Mouse (Mus musculus): ENCODE measurements around the gene Eva1b. TPM values are rescaled to one million over a fixed set of nuclear protein-coding genes. Genes with fewer than 3 reads are reported as not detected.

Gene Eva1b
- total RNA-seq (2014; rRNA removed) = 24.9 and 25.6 TPM in 2 replicates
- 11.6 and 12.3 TPM in 2 replicates for polyA plus RNA-seq (2015; fragmentation: Nextera tagmentation; extraction: Ambion mirVana)

GRCm38 (mm10) chr4:126147533-126148160 is at the start of gene Eva1b:
Gene Eva1b (plus strand): TSS chr4:126147744.
- ATAC-seq = peak; percentile 25; the same call in 1 of the 2 replicates
- Histone ChIP-seq H3K4me1 (ENCODE audit: insufficient read depth, low read length) (peaks cover 3% of the 10 kb centered on the region; the same call in 1 of the 2 replicates), H3K36me3 (ENCODE audit: insufficient read depth, low read length) (no peaks in the 10 kb centered on the region)

GRCm38 (mm10) chr4:126099365-126099764 is 48.2 kb upstream of the Eva1b start:
- ATAC-seq (no peak), DNase-seq (ENCODE audit: low spot score) (no peak)
- 90% methylated on average over 3 of the region's 3 CpGs for WGBS
- TF ChIP-seq CTCF (IDR thresholded peaks at IDR 0.05; ENCODE audit: low read depth) = no peak
- Histone ChIP-seq H3K4me1 (ENCODE audit: insufficient read depth, low read length) (peaks cover 16% of the 10 kb centered on the region), H3K9ac (replicated peaks; ENCODE audit: low read length) (no peak overlapping the region), H3K27ac (no peak overlapping the region), H3K4me2 (ENCODE audit: low read depth, low read length) (no peak overlapping the region), H3K27me3 (ENCODE audit: insufficient read depth, low read length) (no peaks in the 10 kb centered on the region), H3K9me3 (ENCODE audit: low read length) (no peaks in the 10 kb centered on the region), H3K36me3 (ENCODE audit: insufficient read depth, low read length) (no peaks in the 10 kb centered on the region; the same call in 1 of the 2 replicates), H3K4me3 (ENCODE audit: low read length) (no peak overlapping the region)

More at GRCm38 (mm10) chr4:126147533-126148160, at the start of gene Eva1b:
- 4% methylated on average over 24 of the region's 24 CpGs for WGBS
- H3K27me3 ChIP-seq (ENCODE audit: insufficient read depth, low read length) = no peaks in the 10 kb centered on the region
- peak within 1 kb of the TSS; percentile 13; the same call in 1 of the 2 replicates for H3K27ac ChIP-seq
- peak within 1 kb of the TSS; percentile 57 for H3K4me2 ChIP-seq (ENCODE audit: low read depth, low read length)
- no peaks in the 10 kb centered on the region for H3K9me3 ChIP-seq (ENCODE audit: low read length)
- peak; percentile 38 for DNase-seq (ENCODE audit: low spot score)
- H3K4me3 ChIP-seq (ENCODE audit: low read length) = peak within 1 kb of the TSS; percentile 42
- TF ChIP-seq CTCF (IDR thresholded peaks at IDR 0.05; ENCODE audit: low read depth) = no peak
- H3K9ac ChIP-seq (replicated peaks; ENCODE audit: low read length) = peak within 1 kb of the TSS; percentile 50

GRCm38 (mm10) chr4:126100764-126101163 is 46.8 kb upstream of the Eva1b start:
- peaks cover 26% of the 10 kb centered on the region for H3K4me1 ChIP-seq (ENCODE audit: insufficient read depth, low read length)
- no peak overlapping the region for H3K4me2 ChIP-seq (ENCODE audit: low read depth, low read length)
- H3K27ac ChIP-seq = no peak overlapping the region
- DNase-seq (ENCODE audit: low spot score) = no peak
- H3K4me3 ChIP-seq (ENCODE audit: low read length) = no peak overlapping the region
- 85% methylated on average over 3 of the region's 3 CpGs for WGBS
- no peak for TF ChIP-seq CTCF (IDR thresholded peaks at IDR 0.05; ENCODE audit: low read depth)
- no peak for ATAC-seq
- H3K36me3 ChIP-seq (ENCODE audit: insufficient read depth, low read length) = no peaks in the 10 kb centered on the region; the same call in 1 of the 2 replicates
- H3K9me3 ChIP-seq (ENCODE audit: low read length) = no peaks in the 10 kb centered on the region
- no peak overlapping the region for H3K9ac ChIP-seq (replicated peaks; ENCODE audit: low read length)
- H3K27me3 ChIP-seq (ENCODE audit: insufficient read depth, low read length) = no peaks in the 10 kb centered on the region

- H3K4me2 ChIP-seq (ENCODE audit: low read depth, low read length) = peak overlapping the region; percentile 99
- H3K9ac ChIP-seq (replicated peaks; ENCODE audit: low read length) = no peak overlapping the region
- 36% methylated on average over 7 of the region's 7 CpGs for WGBS
- peaks cover 32% of the 10 kb centered on the region for H3K4me1 ChIP-seq (ENCODE audit: insufficient read depth, low read length)
- H3K36me3 ChIP-seq (ENCODE audit: insufficient read depth, low read length) = no peaks in the 10 kb centered on the region; the same call in 1 of the 2 replicates
- TF ChIP-seq CTCF (IDR thresholded peaks at IDR 0.05; ENCODE audit: low read depth) = no peak
- no peaks in the 10 kb centered on the region for H3K27me3 ChIP-seq (ENCODE audit: insufficient read depth, low read length)
- DNase-seq (ENCODE audit: low spot score) = peak; percentile 44
- peak overlapping the region; percentile 94 for H3K27ac ChIP-seq
- H3K4me3 ChIP-seq (ENCODE audit: low read length) = no peak overlapping the region
- no peaks in the 10 kb centered on the region for H3K9me3 ChIP-seq (ENCODE audit: low read length)
- ATAC-seq = no peak
Measured at GRCm38 (mm10) chr4:126102061-126102841, 45.3 kb upstream of the Eva1b start.

- TF ChIP-seq CTCF (IDR thresholded peaks at IDR 0.05; ENCODE audit: low read depth) = no peak
- Histone ChIP-seq H3K4me1 (ENCODE audit: insufficient read depth, low read length) (peaks cover 39% of the 10 kb centered on the region), H3K27ac (peak overlapping the region; percentile 94), H3K4me2 (ENCODE audit: low read depth, low read length) (peak overlapping the region; percentile 99), H3K36me3 (ENCODE audit: insufficient read depth, low read length) (no peaks in the 10 kb centered on the region; the same call in 1 of the 2 replicates), H3K4me3 (ENCODE audit: low read length) (peak overlapping the region; percentile 93), H3K9ac (replicated peaks; ENCODE audit: low read length) (peak overlapping the region; percentile 80), H3K27me3 (ENCODE audit: insufficient read depth, low read length) (no peaks in the 10 kb centered on the region), H3K9me3 (ENCODE audit: low read length) (no peaks in the 10 kb centered on the region)
- under 1% methylated on average over 15 of the region's 15 CpGs for WGBS
- ATAC-seq (peak; percentile 66), DNase-seq (ENCODE audit: low spot score) (peak; percentile 90)
Measured at GRCm38 (mm10) chr4:126103057-126103581, 44.4 kb upstream of the Eva1b start.

- peak; percentile 97 for ATAC-seq
- peak; percentile 74 for TF ChIP-seq CTCF (IDR thresholded peaks at IDR 0.05; ENCODE audit: low read depth)
- Histone ChIP-seq H3K27me3 (ENCODE audit: insufficient read depth, low read length) (no peaks in the 10 kb centered on the region), H3K4me3 (ENCODE audit: low read length) (peak within 1 kb of the TSS; percentile 93), H3K9ac (replicated peaks; ENCODE audit: low read length) (peak within 1 kb of the TSS; percentile 80), H3K9me3 (ENCODE audit: low read length) (no peaks in the 10 kb centered on the region), H3K36me3 (ENCODE audit: insufficient read depth, low read length) (no peaks in the 10 kb centered on the region; the same call in 1 of the 2 replicates), H3K4me1 (ENCODE audit: insufficient read depth, low read length) (peaks cover 44% of the 10 kb centered on the region), H3K27ac (peak within 1 kb of the TSS; percentile 94), H3K4me2 (ENCODE audit: low read depth, low read length) (peak within 1 kb of the TSS; percentile 99)
- under 1% methylated on average over 34 of the region's 34 CpGs for WGBS
- DNase-seq (ENCODE audit: low spot score) = peak; percentile 99
Measured at GRCm38 (mm10) chr4:126103590-126104068, 43.9 kb upstream of the Eva1b start, which contains the start of gene Stk40. Gene Stk40 (plus strand): TSS chr4:126103957.
